Mouse (Mus musculus): ENCODE results near the gene Olfr522. TPM values are rescaled to one million over a fixed set of nuclear protein-coding genes. Genes with fewer than 3 reads are reported as not detected.

The Olfr522 gene
- polyA plus RNA-seq (2015; fragmentation: Nextera tagmentation; extraction: Ambion mirVana): not detected in 2 replicates

GRCm38 (mm10) chr7:140164664-140165063 lies at the start of gene Olfr522:
Gene Olfr522, minus strand, starts transcription at chr7:140164764.
- Histone ChIP-seq H3K27me3 (replicated peaks) (no peaks in the 10 kb centered on the region), H3K9me3 (no peaks in the 10 kb centered on the region), H3K4me2 (no peak within 1 kb of the TSS), H3K9ac (no peak within 1 kb of the TSS), H3K36me3 (replicated peaks) (no peaks in the 10 kb centered on the region), H3K4me1 (no peaks in the 10 kb centered on the region), H3K4me3 (no peak within 1 kb of the TSS), H3K27ac (no peak within 1 kb of the TSS)
- 76% methylated on average over 7 of the region's 7 CpGs for WGBS
- ATAC-seq (replicated peaks): no peak

GRCm38 (mm10) chr7:140213841-140214240 lies 49.3 kb upstream of the Olfr522 start:
- WGBS: 90% methylated on average over 5 of the region's 5 CpGs
- no peak for ATAC-seq (replicated peaks)
- Histone ChIP-seq H3K9ac (no peak overlapping the region), H3K27me3 (replicated peaks) (no peaks in the 10 kb centered on the region), H3K4me1 (no peaks in the 10 kb centered on the region), H3K9me3 (no peaks in the 10 kb centered on the region), H3K27ac (no peak overlapping the region), H3K4me2 (no peak overlapping the region), H3K36me3 (replicated peaks) (no peaks in the 10 kb centered on the region), H3K4me3 (no peak overlapping the region)

- Histone ChIP-seq H3K27ac (no peak overlapping the region), H3K4me2 (no peak overlapping the region), H3K4me1 (no peaks in the 10 kb centered on the region), H3K9ac (no peak overlapping the region), H3K27me3 (replicated peaks) (no peaks in the 10 kb centered on the region), H3K4me3 (no peak overlapping the region), H3K36me3 (replicated peaks) (no peaks in the 10 kb centered on the region), H3K9me3 (no peaks in the 10 kb centered on the region)
- 91% methylated on average over 3 of the region's 3 CpGs for WGBS
- ATAC-seq (replicated peaks): no peak
Observed at GRCm38 (mm10) chr7:140208677-140209076, 44.1 kb upstream of the Olfr522 start.

GRCm38 (mm10) chr7:140208153-140208552 lies 43.6 kb upstream of the Olfr522 start:
- no peak for ATAC-seq (replicated peaks)
- Histone ChIP-seq H3K9me3 (no peaks in the 10 kb centered on the region), H3K9ac (no peak overlapping the region), H3K36me3 (replicated peaks) (no peaks in the 10 kb centered on the region), H3K4me1 (no peaks in the 10 kb centered on the region), H3K4me3 (no peak overlapping the region), H3K4me2 (no peak overlapping the region), H3K27me3 (replicated peaks) (no peaks in the 10 kb centered on the region), H3K27ac (no peak overlapping the region)
- WGBS: 81% methylated on average over 8 of the region's 8 CpGs

GRCm38 (mm10) chr7:140206904-140207303 lies 42.3 kb upstream of the Olfr522 start:
- Histone ChIP-seq H3K4me2 (no peak overlapping the region), H3K36me3 (replicated peaks) (no peaks in the 10 kb centered on the region), H3K27ac (no peak overlapping the region), H3K27me3 (replicated peaks) (no peaks in the 10 kb centered on the region), H3K9me3 (no peaks in the 10 kb centered on the region), H3K9ac (no peak overlapping the region), H3K4me3 (no peak overlapping the region), H3K4me1 (no peaks in the 10 kb centered on the region)
- WGBS: 90% methylated on average over 3 of the region's 3 CpGs
- no peak for ATAC-seq (replicated peaks)

- H3K4me3 ChIP-seq: no peak within 1 kb of the TSS
- H3K36me3 ChIP-seq (replicated peaks): no peaks in the 10 kb centered on the region
- H3K4me1 ChIP-seq: no peaks in the 10 kb centered on the region
- ATAC-seq (replicated peaks): no peak
- no peak within 1 kb of the TSS for H3K4me2 ChIP-seq
- H3K9me3 ChIP-seq: no peaks in the 10 kb centered on the region
- no peak within 1 kb of the TSS for H3K27ac ChIP-seq
- no peaks in the 10 kb centered on the region for H3K27me3 ChIP-seq (replicated peaks)
- H3K9ac ChIP-seq: no peak within 1 kb of the TSS
Observed at GRCm38 (mm10) chr7:140205864-140206263, 41.3 kb upstream of the Olfr522 start, which contains the start of gene Olfr524. Gene Olfr524, minus strand, starts transcription at chr7:140205964.

- no peaks in the 10 kb centered on the region for H3K36me3 ChIP-seq (replicated peaks)
- no peaks in the 10 kb centered on the region for H3K4me1 ChIP-seq
- no peak overlapping the region for H3K27ac ChIP-seq
- no peak overlapping the region for H3K9ac ChIP-seq
- no peak overlapping the region for H3K4me2 ChIP-seq
- H3K9me3 ChIP-seq: no peaks in the 10 kb centered on the region
- whole genome bisulfite sequencing: 90% methylated on average over 4 of the region's 4 CpGs
- ATAC-seq (replicated peaks): no peak
- no peaks in the 10 kb centered on the region for H3K27me3 ChIP-seq (replicated peaks)
- H3K4me3 ChIP-seq: no peak overlapping the region
Observed at GRCm38 (mm10) chr7:140201090-140201489, 36.5 kb upstream of the Olfr522 start.

GRCm38 (mm10) chr7:140196002-140196401 lies 31.4 kb upstream of the Olfr522 start:
- no peak overlapping the region for H3K4me3 ChIP-seq
- no peak overlapping the region for H3K4me2 ChIP-seq
- no peak overlapping the region for H3K9ac ChIP-seq
- no peaks in the 10 kb centered on the region for H3K36me3 ChIP-seq (replicated peaks)
- no peaks in the 10 kb centered on the region for H3K4me1 ChIP-seq
- no peaks in the 10 kb centered on the region for H3K9me3 ChIP-seq
- H3K27me3 ChIP-seq (replicated peaks): no peaks in the 10 kb centered on the region
- ATAC-seq (replicated peaks): no peak
- H3K27ac ChIP-seq: no peak overlapping the region
- 85% methylated on average over 8 of the region's 8 CpGs for WGBS

GRCm38 (mm10) chr7:140194031-140194430 lies 29.5 kb upstream of the Olfr522 start:
- H3K4me3 ChIP-seq: no peak overlapping the region
- H3K4me1 ChIP-seq: no peaks in the 10 kb centered on the region
- H3K4me2 ChIP-seq: no peak overlapping the region
- no peak for ATAC-seq (replicated peaks)
- no peaks in the 10 kb centered on the region for H3K9me3 ChIP-seq
- no peaks in the 10 kb centered on the region for H3K27me3 ChIP-seq (replicated peaks)
- H3K36me3 ChIP-seq (replicated peaks): no peaks in the 10 kb centered on the region
- no peak overlapping the region for H3K9ac ChIP-seq
- 90% methylated on average over 4 of the region's 4 CpGs for WGBS
- no peak overlapping the region for H3K27ac ChIP-seq

- H3K36me3 ChIP-seq (replicated peaks): no peaks in the 10 kb centered on the region
Observed at GRCm38 (mm10) chr7:140192851-140193250, 28.3 kb upstream of the Olfr522 start.

GRCm38 (mm10) chr7:140192445-140192844 lies 27.9 kb upstream of the Olfr522 start:
- ATAC-seq (replicated peaks): no peak
- 57% methylated on average over 2 of the region's 2 CpGs for WGBS

More at GRCm38 (mm10) chr7:140192851-140193250, 28.3 kb upstream of the Olfr522 start:
- ATAC-seq (replicated peaks): no peak
- H3K4me3 ChIP-seq: no peak overlapping the region
- no peaks in the 10 kb centered on the region for H3K4me1 ChIP-seq
- no peaks in the 10 kb centered on the region for H3K27me3 ChIP-seq (replicated peaks)
- no peak overlapping the region for H3K27ac ChIP-seq
- no peaks in the 10 kb centered on the region for H3K9me3 ChIP-seq
- no peak overlapping the region for H3K9ac ChIP-seq
- WGBS: 94% methylated on average over 2 of the region's 2 CpGs
- no peak overlapping the region for H3K4me2 ChIP-seq

GRCm38 (mm10) chr7:140190435-140190834 lies 25.9 kb upstream of the Olfr522 start:
- 92% methylated on average over 1 of the region's 1 CpGs for WGBS
- Histone ChIP-seq H3K9ac (no peak overlapping the region), H3K27me3 (replicated peaks) (no peaks in the 10 kb centered on the region), H3K4me3 (no peak overlapping the region), H3K27ac (no peak overlapping the region), H3K4me1 (no peaks in the 10 kb centered on the region), H3K4me2 (no peak overlapping the region), H3K36me3 (replicated peaks) (no peaks in the 10 kb centered on the region), H3K9me3 (no peaks in the 10 kb centered on the region)
- no peak for ATAC-seq (replicated peaks)

More at GRCm38 (mm10) chr7:140192445-140192844, 27.9 kb upstream of the Olfr522 start:
- H3K27me3 ChIP-seq (replicated peaks): no peaks in the 10 kb centered on the region
- no peak overlapping the region for H3K9ac ChIP-seq
- H3K9me3 ChIP-seq: no peaks in the 10 kb centered on the region
- no peaks in the 10 kb centered on the region for H3K36me3 ChIP-seq (replicated peaks)
- H3K4me1 ChIP-seq: no peaks in the 10 kb centered on the region
- H3K4me3 ChIP-seq: no peak overlapping the region
- no peak overlapping the region for H3K4me2 ChIP-seq
- no peak overlapping the region for H3K27ac ChIP-seq

GRCm38 (mm10) chr7:140188391-140189328 lies 24.1 kb upstream of the Olfr522 start:
- Histone ChIP-seq H3K36me3 (replicated peaks) (no peaks in the 10 kb centered on the region), H3K9me3 (no peaks in the 10 kb centered on the region), H3K9ac (no peak overlapping the region), H3K4me2 (no peak overlapping the region), H3K4me1 (no peaks in the 10 kb centered on the region), H3K27me3 (replicated peaks) (no peaks in the 10 kb centered on the region), H3K4me3 (no peak overlapping the region), H3K27ac (no peak overlapping the region)
- 69% methylated on average over 4 of the region's 4 CpGs for WGBS
- ATAC-seq (replicated peaks): no peak

Data from midbrain, embryonic 15.5 days (tissue).